Mouse (Mus musculus) layer of hippocampus, postnatal 25 days (tissue): ENCODE measurements around the gene Parg. TPM values are rescaled to one million over a fixed set of nuclear protein-coding genes. Genes with fewer than 3 reads are reported as not detected.

Source experiments
- DNase-seq, 2 experiments: peaks; one replicate each; pipeline ENCODE4 v3.0.0; 2022; ENCODE audit warnings: mixed read lengths in 2 of 2, low spot score in 1 of 2; ENCODE audit errors: extremely low spot score in 1 of 2
- total RNA-seq, 2 experiments: library from RNA; stranded (reverse); gene quantifications; 2 replicates each; pipeline ENCODE4 v1.2.3; 2021

Parg gene
- total RNA-seq, 2 experiments from 2014 or later = 51.4 to 51.9 TPM

GRCm38 (mm10) chr14:32311381-32312035 is 109.8 kb downstream of the Parg start:
- DNase-seq = no peak

- DNase-seq = no peak
These were observed 116.1 kb downstream of the Parg start for GRCm38 (mm10) chr14:32317822-32318221.

GRCm38 (mm10) chr14:32321732-32322685 is 120.3 kb downstream of the Parg start, which contains the start of gene Ogdhl:
Ogdhl (plus strand) TSS chr14:32322019.
- peak; percentile 67 to 71 for DNase-seq

- DNase-seq = no peak
These were observed 121.5 kb downstream of the Parg start for GRCm38 (mm10) chr14:32323221-32323620.

GRCm38 (mm10) chr14:32327366-32327765 is 125.6 kb downstream of the Parg start:
- no peak for DNase-seq

- no peak for DNase-seq
These were observed 131.0 kb downstream of the Parg start for GRCm38 (mm10) chr14:32332515-32333445.

- no peak for DNase-seq
These were observed 134.3 kb downstream of the Parg start for GRCm38 (mm10) chr14:32336021-32336420.

- no peak for DNase-seq
These were observed 134.8 kb downstream of the Parg start for GRCm38 (mm10) chr14:32336547-32336946.

GRCm38 (mm10) chr14:32341823-32342222 is 140.1 kb downstream of the Parg start:
- no peak for DNase-seq

GRCm38 (mm10) chr14:32344176-32344575 is 142.4 kb downstream of the Parg start:
- DNase-seq = no peak

- no peak for DNase-seq
These were observed 142.9 kb downstream of the Parg start for GRCm38 (mm10) chr14:32344694-32345093.

Other genes with a start within 250 kb of the Parg start
- 1 to 10 TPM; 1.1 to 1.8 TPM for gene Galnt15, start 173.0 kb upstream of the Parg start, total RNA-seq
- gene Oxnad1, start 116.6 kb upstream of the Parg start, total RNA-seq = 10 to 100 TPM; 14.4 to 17.3 TPM
- 10 to 100 TPM; 31.8 to 35.0 TPM for gene Dph3, start 116.2 kb upstream of the Parg start, total RNA-seq
- gene Msmb, start 59.9 kb upstream of the Parg start, total RNA-seq = not detected
- gene Ncoa4, start 42.1 kb upstream of the Parg start, total RNA-seq = 100 to 1,000 TPM; 123 to 130 TPM
- gene Timm23, start 51 bp upstream of the Parg start, total RNA-seq = 10 to 100 TPM; 76.2 to 79.4 TPM
- 10 to 100 TPM; 82.8 to 83.5 TPM for gene Ogdhl, start 120.1 kb downstream of the Parg start, total RNA-seq
- gene 1700024G13Rik, start 186.4 kb downstream of the Parg start, total RNA-seq = not detected